Mouse (Mus musculus) kidney, embryonic 14.5 days (tissue): ENCODE data around the gene Slc39a13. TPM values are rescaled to one million over a fixed set of nuclear protein-coding genes. Genes with fewer than 3 reads are reported as not detected.

ENCODE experiments used
- ATAC-seq: fragments of 200-750 bp; cut with Nextera tagmentation; 2 replicates; pipeline ENCODE4 v1.8.0; 2017; ENCODE audit warnings: moderate number of reproducible peaks, mild to moderate bottlenecking, moderate TSS enrichment, moderate library complexity; ENCODE audit not compliant: low FRiP score, low TSS enrichment
- H3K27ac ChIP-seq: fragments of 300-500 bp; sonication (generic); 2 replicates; pipeline ENCODE4 v1.5.1; 2014; ENCODE audit warnings: low read depth, mild to moderate bottlenecking, low read length, moderate library complexity, mixed read lengths
- H3K27me3 ChIP-seq: fragments of 300-500 bp; sonication (generic); 2 replicates; pipeline ENCODE4 v1.6.1; 2014; ENCODE audit warnings: mild to moderate bottlenecking, low read length; ENCODE audit not compliant: control insufficient read depth, insufficient read depth
- H3K36me3 ChIP-seq: fragments of 300-500 bp; sonication (generic); 2 replicates; pipeline ENCODE4 v1.6.1; 2014; ENCODE audit warnings: low read length, mixed read lengths; ENCODE audit not compliant: control insufficient read depth, insufficient read depth
- H3K4me1 ChIP-seq: fragments of 300-500 bp; sonication (generic); 2 replicates; pipeline ENCODE4 v1.6.1; 2014; ENCODE audit warnings: low read length, mixed read lengths; ENCODE audit not compliant: control insufficient read depth, insufficient read depth
- H3K4me2 ChIP-seq: fragments of 300-500 bp; sonication (generic); replicated peaks from 2 replicates; pipeline ENCODE4 v1.6.1; 2014; ENCODE audit warnings: low read depth, mild to moderate bottlenecking, low read length
- H3K4me3 ChIP-seq: fragments of 300-500 bp; sonication (generic); 2 replicates; pipeline ENCODE4 v1.5.1; 2014; ENCODE audit warnings: mild to moderate bottlenecking, low read length
- H3K9ac ChIP-seq: fragments of 300-500 bp; sonication (generic); 2 replicates; pipeline ENCODE4 v1.6.1; 2014; ENCODE audit warnings: low read depth, mild to moderate bottlenecking, low read length, moderate library complexity
- H3K9me3 ChIP-seq: fragments of 300-500 bp; sonication (generic); 2 replicates; pipeline ENCODE4 v1.6.1; 2016; ENCODE audit warnings: low read length; ENCODE audit not compliant: control insufficient read depth
- WGBS: fragments of 180-500 bp; shearing (Covaris S2); extraction: QIAGEN DNeasy Blood & Tissue Kit; methylation state at CpG from one replicate; pipeline ENCODE4 v1.1.7; 2014; 5-methylcytosine and 5-hydroxymethylcytosine counted together
- polyA plus RNA-seq: library from polyadenylated mRNA; unstranded; fragments of >200 nt; fragmentation: Nextera tagmentation; extraction: Ambion mirVana; gene quantifications from 2 replicates; pipeline ENCODE4 v1.2.1, GENCODE M21; 2014

Gene Slc39a13
- polyA plus RNA-seq, 1 experiment from 2014 or later: 31.1 TPM

DNA sequence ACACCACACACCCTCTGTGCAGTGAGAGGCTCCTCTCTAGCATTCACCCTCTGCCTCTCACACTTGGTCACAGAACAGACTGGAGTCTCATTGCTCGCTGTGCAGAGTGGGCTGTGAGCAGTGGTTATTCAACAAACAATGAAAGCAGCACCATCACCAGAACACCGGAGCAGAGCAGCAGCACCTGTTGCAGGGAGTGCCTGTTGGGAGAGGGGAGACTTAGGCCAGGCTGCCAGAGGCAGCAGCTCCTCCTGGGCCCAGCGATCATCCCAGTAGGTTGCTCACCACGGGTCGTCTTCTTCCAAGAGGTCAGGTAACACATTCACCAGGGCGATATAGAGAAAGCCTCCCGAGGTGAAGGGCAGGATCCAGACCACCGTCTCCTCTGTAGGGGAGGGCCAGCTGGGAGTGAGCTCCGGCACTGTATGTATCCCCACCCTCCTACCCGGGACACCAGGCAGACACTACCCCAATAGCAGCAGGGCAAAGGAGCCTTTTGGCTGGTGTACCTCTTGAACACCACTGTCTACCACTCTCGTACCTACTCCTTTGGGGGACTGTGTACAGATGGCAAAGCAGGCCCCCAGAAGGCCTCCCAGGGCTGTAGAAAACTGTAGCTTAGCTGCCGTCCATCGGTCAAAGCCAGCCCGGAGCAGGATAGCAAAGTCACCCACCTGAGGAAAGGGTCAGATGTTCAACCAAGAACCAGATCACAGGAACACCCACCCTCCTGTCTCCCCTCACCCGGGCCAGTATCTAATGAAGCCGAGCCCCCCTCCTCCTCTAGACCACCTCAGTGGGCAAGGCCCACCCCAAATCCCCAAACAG lies 7.2 kb downstream of the Slc39a13 start:
- no peak overlapping the region for H3K27ac ChIP-seq
- 89% methylated on average over 16 of the region's 16 CpGs for WGBS

GRCm38 (mm10) chr2:91061849-91062481 lies 8.3 kb downstream of the Slc39a13 start:
- ATAC-seq: no peak
- no peaks in the 10 kb centered on the region for H3K4me1 ChIP-seq
- no peak overlapping the region for H3K4me3 ChIP-seq
- 85% methylated on average over 6 of the region's 6 CpGs for WGBS
- H3K9me3 ChIP-seq: no peaks in the 10 kb centered on the region
- 0 out of 2 replicates have a peak overlapping the region, but pooled peaks have one; percentile 12 for H3K9ac ChIP-seq
- no peaks in the 10 kb centered on the region for H3K27me3 ChIP-seq
- peaks cover 74% of the 10 kb centered on the region for H3K36me3 ChIP-seq
- H3K4me2 ChIP-seq: no peak overlapping the region
- no peak overlapping the region for H3K27ac ChIP-seq

More for the DNA sequence above, 7.2 kb downstream of the Slc39a13 start:
- no peaks in the 10 kb centered on the region for H3K4me1 ChIP-seq
- peaks cover 67% of the 10 kb centered on the region for H3K36me3 ChIP-seq
- no peak overlapping the region for H3K9ac ChIP-seq
- ATAC-seq: no peak
- no peaks in the 10 kb centered on the region for H3K9me3 ChIP-seq
- H3K4me2 ChIP-seq: no peak overlapping the region
- H3K27me3 ChIP-seq: no peaks in the 10 kb centered on the region
- H3K4me3 ChIP-seq: no peak overlapping the region

DNA sequence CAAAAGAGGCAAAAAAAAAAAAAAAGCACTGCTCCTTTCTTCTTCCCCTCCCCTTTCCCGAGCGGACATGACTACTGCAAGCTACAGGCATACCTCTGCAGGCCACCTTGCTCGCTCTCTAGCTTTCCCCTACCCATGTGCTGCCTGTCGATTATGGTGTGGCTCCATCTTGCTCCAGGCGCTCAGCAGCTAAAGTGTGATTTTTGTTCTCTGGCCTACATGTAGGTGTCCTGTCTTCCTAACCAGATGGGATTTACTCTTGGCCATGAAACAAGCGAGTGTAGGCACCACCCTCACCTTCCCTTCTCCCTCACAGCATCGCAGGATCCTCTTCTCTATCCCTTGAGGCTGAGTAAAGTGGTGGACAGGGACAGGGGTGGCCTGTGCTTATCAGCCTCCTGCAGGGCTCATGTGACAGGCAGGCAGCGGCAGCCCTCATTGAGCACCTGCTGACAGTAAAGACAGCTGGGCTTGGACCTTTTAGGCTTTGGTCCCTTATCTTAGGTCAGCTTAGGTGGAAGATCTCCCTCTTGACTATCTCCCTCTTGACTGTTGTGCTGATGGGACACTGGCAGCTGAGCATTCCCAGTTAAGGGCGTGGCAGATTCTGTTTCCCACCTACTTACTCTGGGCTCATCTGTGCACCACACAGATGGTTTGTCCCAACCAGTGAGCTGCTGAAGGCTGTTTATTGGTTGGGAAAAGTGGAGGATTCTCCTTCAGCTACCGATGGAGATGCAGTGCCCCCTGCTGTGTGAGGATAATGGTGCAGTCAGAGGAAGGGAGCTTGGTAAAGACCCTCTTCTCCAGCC lies 9.5 kb downstream of the Slc39a13 start:
- Histone ChIP-seq H3K4me1 (no peaks in the 10 kb centered on the region), H3K9ac (no peak overlapping the region), H3K27me3 (no peaks in the 10 kb centered on the region), H3K27ac (no peak overlapping the region), H3K4me3 (no peak overlapping the region), H3K36me3 (peaks cover 82% of the 10 kb centered on the region), H3K9me3 (no peaks in the 10 kb centered on the region), H3K4me2 (no peak overlapping the region)
- 81% methylated on average over 10 of the region's 10 CpGs for WGBS
- 0 out of 2 replicates have a peak, but pooled peaks have one; percentile 5 for ATAC-seq

GRCm38 (mm10) chr2:91059376-91059775 lies 10.8 kb downstream of the Slc39a13 start:
- no peak for ATAC-seq
- H3K36me3 ChIP-seq: peaks cover 85% of the 10 kb centered on the region
- H3K27ac ChIP-seq: no peak overlapping the region
- H3K9me3 ChIP-seq: no peaks in the 10 kb centered on the region
- H3K9ac ChIP-seq: no peak overlapping the region
- no peak overlapping the region for H3K4me3 ChIP-seq
- peaks cover 7% of the 10 kb centered on the region; the same call in 1 of the 2 replicates for H3K4me1 ChIP-seq
- 98% methylated on average over 2 of the region's 2 CpGs for WGBS
- no peak overlapping the region for H3K4me2 ChIP-seq
- no peaks in the 10 kb centered on the region for H3K27me3 ChIP-seq

DNA sequence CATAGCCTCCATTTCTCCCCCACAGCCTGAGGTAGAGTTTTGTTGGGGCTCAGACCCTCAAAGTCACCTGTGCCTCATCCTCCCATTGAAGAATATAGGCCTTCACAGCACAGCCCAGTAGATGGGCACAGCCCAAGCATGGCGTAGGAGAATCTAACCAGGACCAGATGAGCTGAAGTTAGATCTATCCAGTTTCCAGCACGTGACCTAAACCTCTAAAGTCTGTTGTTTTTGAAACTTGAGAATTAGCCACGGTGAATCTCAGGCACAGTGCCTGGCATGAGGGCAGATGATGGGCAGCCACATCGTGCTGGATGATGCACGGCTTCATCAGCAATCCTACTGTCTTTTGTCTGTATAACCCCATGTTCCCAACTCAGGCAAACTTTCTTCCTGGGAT lies 11.8 kb downstream of the Slc39a13 start:
- no peaks in the 10 kb centered on the region for H3K27me3 ChIP-seq
- H3K9me3 ChIP-seq: no peaks in the 10 kb centered on the region
- 58% methylated on average over 5 of the region's 5 CpGs for WGBS
- H3K4me3 ChIP-seq: no peak overlapping the region
- H3K4me1 ChIP-seq: peaks cover 7% of the 10 kb centered on the region; the same call in 1 of the 2 replicates
- H3K9ac ChIP-seq: no peak overlapping the region
- H3K4me2 ChIP-seq: no peak overlapping the region
- H3K36me3 ChIP-seq: peaks cover 76% of the 10 kb centered on the region
- no peak overlapping the region for H3K27ac ChIP-seq
- ATAC-seq: no peak

- H3K4me1 ChIP-seq: peaks cover 7% of the 10 kb centered on the region; the same call in 1 of the 2 replicates
- WGBS: under 1% methylated on average over 40 of the region's 40 CpGs
- peaks cover 37% of the 10 kb centered on the region for H3K36me3 ChIP-seq
- peak within 1 kb of the TSS; percentile 96 for H3K4me3 ChIP-seq
- no peaks in the 10 kb centered on the region for H3K27me3 ChIP-seq
- H3K4me2 ChIP-seq: peak within 1 kb of the TSS; percentile 92
- no peaks in the 10 kb centered on the region for H3K9me3 ChIP-seq
- peak within 1 kb of the TSS; percentile 63 for H3K27ac ChIP-seq
- peak; percentile 98 for ATAC-seq
- peak within 1 kb of the TSS; percentile 72 for H3K9ac ChIP-seq
Observed at GRCm38 (mm10) chr2:91053934-91054382, 16.3 kb downstream of the Slc39a13 start, which contains the start of gene Psmc3. Gene Psmc3, plus strand, starts transcription at chr2:91054009.

DNA sequence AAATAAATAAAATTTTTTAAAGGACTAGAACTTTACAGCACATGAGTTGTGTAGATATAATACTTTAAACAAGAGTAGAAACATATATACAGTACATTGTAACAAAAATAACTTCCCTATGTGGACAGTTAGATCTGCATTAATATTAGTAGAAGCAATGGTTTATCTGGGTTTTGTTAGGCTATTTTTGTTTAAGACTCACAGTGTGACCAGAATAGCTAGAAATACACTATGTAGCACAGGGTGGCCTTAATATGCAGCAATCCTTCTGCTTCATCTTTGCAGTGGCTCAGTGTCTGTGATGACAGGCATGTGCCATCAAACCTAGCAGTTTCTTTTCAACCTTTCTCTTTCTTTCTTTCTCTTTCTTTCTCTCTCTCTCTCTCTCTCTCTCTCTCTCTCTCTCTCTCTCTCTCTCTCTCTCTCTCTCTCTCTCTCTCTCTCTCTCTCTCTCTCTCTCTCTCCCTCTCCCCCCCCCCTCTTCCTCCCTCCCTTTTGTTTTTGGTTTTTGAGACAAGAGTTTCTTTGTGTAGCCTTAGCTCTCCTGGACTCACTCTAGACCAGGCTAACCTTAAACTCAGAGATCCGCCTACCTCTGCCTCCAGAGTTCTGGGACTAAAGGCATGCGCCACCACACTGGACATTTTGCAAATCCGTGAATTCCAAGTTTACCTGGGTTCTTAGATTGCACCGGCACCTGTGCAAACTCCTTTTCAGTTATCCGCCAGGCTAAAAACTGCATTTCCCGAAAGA lies 16.9 kb downstream of the Slc39a13 start:
- peaks cover 7% of the 10 kb centered on the region; the same call in 1 of the 2 replicates for H3K4me1 ChIP-seq
- peak overlapping the region; percentile 72 for H3K9ac ChIP-seq
- WGBS: 0% methylated on average over 6 of the region's 6 CpGs
- H3K4me3 ChIP-seq: peak overlapping the region; percentile 96
- peak overlapping the region; percentile 63; the same call in 1 of the 2 replicates for H3K27ac ChIP-seq
- no peaks in the 10 kb centered on the region for H3K27me3 ChIP-seq
- ATAC-seq: no peak; the same call in 1 of the 2 replicates
- peak overlapping the region; percentile 53 for H3K4me2 ChIP-seq
- no peaks in the 10 kb centered on the region for H3K9me3 ChIP-seq
- H3K36me3 ChIP-seq: peaks cover 31% of the 10 kb centered on the region

DNA sequence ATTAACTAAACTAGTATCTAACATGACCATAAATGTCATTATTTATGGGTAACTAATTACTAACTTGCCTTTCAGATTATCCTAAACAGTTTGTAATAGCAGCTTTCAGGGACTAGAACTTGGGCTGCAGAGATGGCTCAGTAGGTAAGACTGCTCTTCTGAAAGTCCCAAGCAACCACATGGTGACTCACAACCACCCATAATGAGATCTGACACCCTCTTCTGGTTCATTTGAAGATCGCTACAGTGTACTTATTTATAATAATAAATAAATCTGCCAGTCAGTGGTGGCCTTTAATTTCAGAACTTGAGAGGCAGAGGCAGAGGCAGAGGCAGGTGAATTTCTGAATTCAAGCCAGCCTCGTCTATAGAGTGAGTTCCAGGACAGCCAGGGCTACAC lies 17.5 kb downstream of the Slc39a13 start:
- Histone ChIP-seq H3K4me2 (peak overlapping the region; percentile 53), H3K4me3 (no peak overlapping the region), H3K27me3 (no peaks in the 10 kb centered on the region), H3K9me3 (no peaks in the 10 kb centered on the region), H3K27ac (no peak overlapping the region), H3K9ac (no peak overlapping the region), H3K4me1 (peaks cover 7% of the 10 kb centered on the region; the same call in 1 of the 2 replicates), H3K36me3 (peaks cover 25% of the 10 kb centered on the region)
- no peak for ATAC-seq
- 55% methylated on average over 2 of the region's 2 CpGs for WGBS
